Comparison of ENCODE assay signal across 8 mouse cellular contexts in the genomic region with DNA sequence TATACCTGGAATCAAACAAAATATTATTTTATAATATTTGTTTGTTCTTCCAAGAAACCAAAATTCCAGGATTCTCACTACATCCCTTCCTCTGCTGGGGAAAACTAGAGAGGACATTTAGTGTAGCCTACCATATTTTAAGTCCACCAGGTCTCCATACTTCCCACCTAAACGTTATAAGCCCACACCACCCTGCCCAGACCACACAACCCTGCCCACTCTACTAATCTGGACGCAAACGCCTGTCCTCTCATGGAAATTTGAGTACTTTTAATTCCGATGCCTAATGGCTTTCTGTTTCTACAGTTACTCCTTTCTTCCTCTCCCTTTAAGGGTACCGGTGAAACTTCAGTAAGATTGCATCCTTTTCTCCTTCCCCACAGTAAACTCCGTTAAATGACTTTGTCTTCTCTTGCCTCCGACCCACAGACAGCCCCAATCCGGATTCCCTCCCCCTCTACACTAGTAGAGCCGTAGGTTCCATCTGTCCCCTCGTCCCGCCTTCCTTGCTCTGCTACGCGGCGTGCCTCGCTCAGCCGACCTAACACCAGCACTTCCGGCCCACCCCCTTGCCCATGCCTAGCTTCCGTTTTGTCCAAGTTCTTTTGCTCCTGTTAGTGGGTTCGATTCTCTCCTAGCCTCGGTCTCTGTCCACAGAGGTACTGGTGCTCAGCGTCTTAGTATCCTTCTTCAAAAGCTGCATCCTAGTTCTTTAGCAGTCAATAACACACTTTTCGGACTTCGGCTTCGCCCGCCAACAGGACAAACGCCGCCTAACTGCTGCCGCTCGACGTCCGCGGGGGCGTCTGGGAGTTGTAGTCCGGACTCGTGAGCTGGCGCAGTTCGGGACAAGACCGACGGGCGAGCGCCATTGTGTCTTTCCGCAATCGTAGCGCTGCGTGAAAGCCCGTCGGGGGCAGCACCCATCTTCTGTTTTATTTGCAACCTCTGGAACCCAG. TPM values are rescaled to one million over a fixed set of nuclear protein-coding genes. Genes with fewer than 3 reads are reported as not detected.
A peak's percentile ranks its signal among the peaks of the same experiment; 100 is the strongest.
DNase-seq lines count a peak whose midpoint lies in the region; ATAC-seq and TF ChIP-seq lines count a peak whose summit lies in the region.

A gene (plus strand): TSS at position 600 of the 959 bp plus-strand sequence.

- peak within 1 kb of the TSS; percentile 31 for H3ac ChIP-seq in C2C12 (ENCODE audit: control insufficient read depth, insufficient read length, low read depth)
- H3ac ChIP-seq in myocyte (ENCODE audit: control insufficient read depth, insufficient read length), result peak within 1 kb of the TSS; percentile 35

- peak; percentile 97 for ATAC-seq in heart, embryonic 11.5 days (replicated peaks; ENCODE audit: insufficient number of reproducible peaks, low FRiP score, low TSS enrichment)
- ATAC-seq in kidney, embryonic 16.5 days (ENCODE audit: low FRiP score, low TSS enrichment), result peak; percentile 99

- no peak for TF ChIP-seq CTCF in C2C12 (IDR thresholded peaks at IDR 0.05; ENCODE audit: control insufficient read depth, insufficient read depth, insufficient read length)
- TF ChIP-seq CTCF in brain, embryonic 14.5 days (IDR thresholded peaks at IDR 0.05; ENCODE audit: borderline replicate concordance, extremely low read depth, insufficient read depth, insufficient read length), result no peak
- TF ChIP-seq CTCF in liver, adult 2 months (IDR thresholded peaks at IDR 0.05; ENCODE audit: low read depth, low read length), result no peak

- H3K27ac ChIP-seq in heart, embryonic 11.5 days (ENCODE audit: low read depth, low read length), result peak within 1 kb of the TSS; percentile 62
- H3K27ac ChIP-seq in kidney, embryonic 16.5 days (ENCODE audit: low read length), result peak within 1 kb of the TSS; percentile 68
- peak within 1 kb of the TSS; percentile 94 for H3K27ac ChIP-seq in liver, adult 2 months (replicated peaks; ENCODE audit: insufficient read depth, low read depth, low read length)

- DNase-seq in brain, embryonic 14.5 days (ENCODE audit: low read depth), result peak; percentile 96
- DNase-seq in liver, adult 2 months (ENCODE audit: extremely low read depth, low read depth, low spot score), result peak; percentile 84
- peak; percentile 92 for DNase-seq in splenic B cell, adult 2 months (ENCODE audit: low read depth, low spot score)

- H3K79me2 ChIP-seq in C2C12 (ENCODE audit: control insufficient read depth, insufficient read depth), result no peaks in the 10 kb centered on the region
- peaks cover 4% of the 10 kb centered on the region; the same call in 1 of the 2 replicates for H3K79me2 ChIP-seq in liver, adult 2 months (ENCODE audit: control insufficient read depth, insufficient read depth, low read length)
- H3K79me2 ChIP-seq in myocyte (ENCODE audit: control insufficient read depth, insufficient read depth), result no peaks in the 10 kb centered on the region

- TF ChIP-seq POLR2A in brain, embryonic 14.5 days (IDR thresholded peaks at IDR 0.05; ENCODE audit: borderline replicate concordance, extremely low read depth, insufficient read depth, insufficient read length, poor library complexity, severe bottlenecking), result peak; percentile 64; the same call in 1 of the 2 replicates
- TF ChIP-seq POLR2A in liver, adult 2 months (IDR thresholded peaks at IDR 0.05; ENCODE audit: extremely low read depth, insufficient read depth, low read length), result peak; percentile 76
- TF ChIP-seq POLR2A in myocyte (IDR thresholded peaks at IDR 0.05; ENCODE audit: insufficient read length, low read depth), result peak; percentile 65

- H3K27me3 ChIP-seq in C2C12 (ENCODE audit: control insufficient read depth, insufficient read depth, insufficient read length) (no peaks in the 10 kb centered on the region), myocyte (ENCODE audit: control insufficient read depth, insufficient read depth, insufficient read length) (no peaks in the 10 kb centered on the region)
- H3K27me3 ChIP-seq in erythroblast, embryonic 14.5 days (ENCODE audit: control insufficient read depth), result no peaks in the 10 kb centered on the region
- H3K27me3 ChIP-seq in heart, embryonic 11.5 days (ENCODE audit: control insufficient read depth, insufficient read depth, low read length), result no peaks in the 10 kb centered on the region
- no peaks in the 10 kb centered on the region for H3K27me3 ChIP-seq in kidney, embryonic 16.5 days (ENCODE audit: insufficient read depth, low read length)
- no peaks in the 10 kb centered on the region for H3K27me3 ChIP-seq in liver, adult 2 months (ENCODE audit: control insufficient read depth, insufficient read depth, low read length)
- no peaks in the 10 kb centered on the region for H3K27me3 ChIP-seq in splenic B cell, adult 2 months (ENCODE audit: control insufficient read depth, insufficient read depth, low read length, poor library complexity, severe bottlenecking)

- peaks cover 15% of the 10 kb centered on the region for H3K36me3 ChIP-seq in C2C12 (ENCODE audit: control insufficient read depth, insufficient read depth)
- peaks cover 33% of the 10 kb centered on the region for H3K36me3 ChIP-seq in erythroblast, embryonic 14.5 days (ENCODE audit: control insufficient read depth)
- H3K36me3 ChIP-seq in heart, embryonic 11.5 days (ENCODE audit: control insufficient read depth, insufficient read depth, low read length), result peaks cover 27% of the 10 kb centered on the region
- H3K36me3 ChIP-seq in kidney, embryonic 16.5 days (ENCODE audit: insufficient read depth, low read length), result peaks cover 37% of the 10 kb centered on the region
- peaks cover 32% of the 10 kb centered on the region for H3K36me3 ChIP-seq in liver, adult 2 months (ENCODE audit: control insufficient read depth, insufficient read depth, low read length)
- H3K36me3 ChIP-seq in myocyte (ENCODE audit: control insufficient read depth, insufficient read depth), result peaks cover 12% of the 10 kb centered on the region
- peaks cover 17% of the 10 kb centered on the region for H3K36me3 ChIP-seq in splenic B cell, adult 2 months (ENCODE audit: control insufficient read depth, insufficient read depth, low read length, poor library complexity, severe bottlenecking)

- peaks cover 2% of the 10 kb centered on the region; the same call in 1 of the 2 replicates for H3K9me3 ChIP-seq in erythroblast, embryonic 14.5 days (ENCODE audit: control insufficient read depth, low read length)
- H3K9me3 ChIP-seq in heart, embryonic 11.5 days (replicated peaks; ENCODE audit: control insufficient read depth, low read length), result peaks cover 26% of the 10 kb centered on the region
- peaks cover 31% of the 10 kb centered on the region for H3K9me3 ChIP-seq in kidney, embryonic 16.5 days (ENCODE audit: low read length)

- WGBS in heart, embryonic 11.5 days (ENCODE audit: insufficient replicate concordance), result 3% methylated on average over 47 of the region's 47 CpGs
- WGBS in kidney, embryonic 16.5 days, result 2% methylated on average over 47 of the region's 47 CpGs
- 3% methylated on average over 47 of the region's 47 CpGs for WGBS in liver, adult 2 months

- H3K4me1 ChIP-seq in erythroblast, embryonic 14.5 days (ENCODE audit: control insufficient read depth), result peaks cover 26% of the 10 kb centered on the region
- H3K4me1 ChIP-seq in heart, embryonic 11.5 days (ENCODE audit: control insufficient read depth, insufficient read depth, low read length), result no peaks in the 10 kb centered on the region
- no peaks in the 10 kb centered on the region for H3K4me1 ChIP-seq in kidney, embryonic 16.5 days (ENCODE audit: insufficient read depth, low read length)
- peaks cover 2% of the 10 kb centered on the region; the same call in 1 of the 2 replicates for H3K4me1 ChIP-seq in liver, adult 2 months (ENCODE audit: control insufficient read depth, insufficient read depth, low read length)

- peak within 1 kb of the TSS; percentile 39 for H3K4me3 ChIP-seq in C2C12 (ENCODE audit: insufficient read depth, poor library complexity, severe bottlenecking)
- peak within 1 kb of the TSS; percentile 69 for H3K4me3 ChIP-seq in erythroblast, embryonic 14.5 days (replicated peaks)
- H3K4me3 ChIP-seq in heart, embryonic 11.5 days (ENCODE audit: low read depth, low read length), result peak within 1 kb of the TSS; percentile 75
- peak within 1 kb of the TSS; percentile 66 for H3K4me3 ChIP-seq in kidney, embryonic 16.5 days (ENCODE audit: low read length)
- H3K4me3 ChIP-seq in liver, adult 2 months (ENCODE audit: insufficient read depth, low read depth, low read length), result peak within 1 kb of the TSS; percentile 73
- H3K4me3 ChIP-seq in myocyte, result peak within 1 kb of the TSS; percentile 76

- H3K4me2 ChIP-seq in heart, embryonic 11.5 days, result peak within 1 kb of the TSS; percentile 74
- peak within 1 kb of the TSS; percentile 68 for H3K4me2 ChIP-seq in kidney, embryonic 16.5 days (replicated peaks; ENCODE audit: low read depth, low read length)
- peak within 1 kb of the TSS; percentile 73 for H3K4me2 ChIP-seq in myocyte (ENCODE audit: low read depth)

- peak within 1 kb of the TSS; percentile 88 for H3K9ac ChIP-seq in heart, embryonic 11.5 days (ENCODE audit: low read depth, low read length)
- peak within 1 kb of the TSS; percentile 69 for H3K9ac ChIP-seq in kidney, embryonic 16.5 days (replicated peaks; ENCODE audit: low read length)
- peak within 1 kb of the TSS; percentile 88 for H3K9ac ChIP-seq in liver, adult 2 months (ENCODE audit: low read depth, low read length)

- H3K79me3 ChIP-seq in C2C12 (ENCODE audit: low read depth), result no peaks in the 10 kb centered on the region

TF ChIP-seq in C2C12, 6 proteins besides CTCF, POLR2A, EP300 and RAD21:
- TF ChIP-seq MAX (IDR thresholded peaks at IDR 0.05) (peak; percentile 44), CEBPB (IDR thresholded peaks at IDR 0.05; ENCODE audit: low read depth) (no peak)

TF ChIP-seq in myocyte, 11 proteins besides CTCF, POLR2A, EP300 and RAD21:
- TF ChIP-seq MAX (IDR thresholded peaks at IDR 0.05; ENCODE audit: low read depth) (no peak), SRF (IDR thresholded peaks at IDR 0.05; ENCODE audit: control insufficient read depth, insufficient read length, low read depth) (no peak), CEBPB (IDR thresholded peaks at IDR 0.05; ENCODE audit: insufficient read depth, poor library complexity, severe bottlenecking) (no peak), TCF12 (IDR thresholded peaks at IDR 0.05; ENCODE audit: insufficient read depth, poor library complexity, severe bottlenecking) (no peak), POLR2AphosphoS2 (IDR thresholded peaks at IDR 0.05; ENCODE audit: insufficient read length, low read depth) (peak; percentile 46)

RNA-seq across cellular contexts. Expression of the gene that starts here (rescaled TPM):
- polyA plus RNA-seq in C2C12 (2012; fragmentation: generic; extraction: Trizol), result 5.6 TPM
- polyA plus RNA-seq in brain, embryonic 14.5 days (2012; rRNA removed), result 11.4 and 13.4 TPM in 2 replicates
- polyA plus RNA-seq in erythroblast, embryonic 14.5 days (2012), result 0.06 and 0.24 TPM in 2 replicates
- 21.6 and 25.6 TPM in 2 replicates for polyA plus RNA-seq in heart, embryonic 11.5 days (2014; fragmentation: Nextera tagmentation; extraction: Ambion mirVana)
- 36.0 and 38.8 TPM in 2 replicates for polyA plus RNA-seq in kidney, embryonic 16.5 days (2015; fragmentation: Nextera tagmentation; extraction: Ambion mirVana)
- total RNA-seq in liver, adult 2 months (2014; rRNA removed), result 22.2 and 25.0 TPM in 2 replicates
- polyA plus RNA-seq in liver, adult 2 months (2012; rRNA removed), result 6.1 and 9.7 TPM in 2 replicates
- polyA plus RNA-seq in myocyte (2012; fragmentation: generic; extraction: Trizol), result 11.4 TPM

Comparison
In these comparisons a context has a peak if more than half of its experiments do, and no peak if none do; other contexts are left out.
1. Peak in every context shown above with its lines: DNase-seq, ATAC-seq, H3K4me3 ChIP-seq and H3K27ac ChIP-seq.